Mouse (Mus musculus) urinary bladder, adult 2 months (tissue): ENCODE measurements around the gene Cdk9. TPM values are rescaled to one million over a fixed set of nuclear protein-coding genes. Genes with fewer than 3 reads are reported as not detected.

Source experiments
- DNase-seq: peaks from one replicate; pipeline ENCODE4 v3.0.0; 2022; ENCODE audit warnings: low spot score
- polyA plus RNA-seq: library from polyadenylated mRNA; depleted of rRNA; stranded (reverse); fragments of >200 nt; gene quantifications from 2 replicates; pipeline ENCODE4 v1.2.3, GENCODE M21; 2012; rRNA removed

The Cdk9 gene
- polyA plus RNA-seq, 1 experiment: 151 TPM

- DNase-seq: no peak
These were observed 35.2 kb downstream of the Cdk9 start for GRCm38 (mm10) chr2:32677683-32678082.

GRCm38 (mm10) chr2:32676821-32677220 is 36.1 kb downstream of the Cdk9 start:
- no peak for DNase-seq

- no peak for DNase-seq
These were observed 39.5 kb downstream of the Cdk9 start for GRCm38 (mm10) chr2:32673176-32673917.

DNA sequence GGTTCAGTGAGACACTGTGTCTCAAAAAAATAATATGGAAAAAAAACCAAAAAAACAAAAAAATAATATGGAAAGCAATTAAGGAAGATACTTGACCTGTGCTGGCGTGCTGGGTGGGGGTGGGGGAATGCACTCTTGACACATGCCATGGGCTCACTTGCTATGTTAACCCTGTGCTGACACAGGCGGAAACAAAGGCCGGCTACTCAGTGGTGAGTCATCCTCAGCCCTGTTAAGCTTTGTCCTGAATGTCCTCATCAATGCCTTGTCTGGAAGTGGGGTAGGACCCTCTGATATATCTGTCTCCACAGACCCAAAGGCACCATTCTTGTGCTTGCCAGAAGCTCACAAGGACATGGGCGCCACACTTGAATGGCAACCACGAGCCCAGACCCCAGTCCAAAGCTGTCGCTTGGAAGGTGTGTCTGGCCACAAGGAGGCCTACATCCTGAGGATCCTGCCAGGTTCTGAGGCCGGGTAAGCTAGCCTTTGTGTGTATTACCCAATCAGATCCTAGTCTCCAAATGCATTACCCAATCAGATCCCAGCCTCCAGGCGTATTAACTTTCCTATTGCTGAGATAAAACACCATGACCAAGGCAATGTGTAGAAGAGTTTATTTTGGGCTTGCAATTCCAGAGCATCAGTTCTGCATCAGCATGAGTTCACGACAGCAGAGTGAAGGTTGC is 40.8 kb downstream of the Cdk9 start:
- DNase-seq: no peak

- DNase-seq: no peak
These were observed 41.7 kb downstream of the Cdk9 start for GRCm38 (mm10) chr2:32671147-32671546.

- DNase-seq: no peak
These were observed 43.0 kb downstream of the Cdk9 start for GRCm38 (mm10) chr2:32669876-32670275.

DNA sequence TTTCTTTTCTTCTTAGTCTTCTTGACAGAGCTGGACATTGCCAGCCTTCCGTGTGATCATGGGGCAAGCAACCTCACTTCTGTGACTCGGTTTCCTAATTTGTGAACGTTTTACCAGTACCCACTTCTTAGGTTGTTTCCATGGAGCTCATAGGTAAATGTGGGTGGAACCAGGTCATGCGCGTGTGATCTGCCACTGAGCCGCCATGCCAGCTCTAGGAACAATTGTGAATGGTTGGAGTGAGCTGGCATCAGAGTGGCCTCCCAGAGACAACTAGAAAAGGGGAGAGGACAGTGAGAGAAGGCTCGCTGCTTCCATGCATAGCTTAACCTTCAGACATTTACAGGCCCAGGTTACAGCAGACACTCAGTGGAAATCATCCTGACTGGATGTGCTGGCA is 44.7 kb downstream of the Cdk9 start:
- no peak for DNase-seq

DNA sequence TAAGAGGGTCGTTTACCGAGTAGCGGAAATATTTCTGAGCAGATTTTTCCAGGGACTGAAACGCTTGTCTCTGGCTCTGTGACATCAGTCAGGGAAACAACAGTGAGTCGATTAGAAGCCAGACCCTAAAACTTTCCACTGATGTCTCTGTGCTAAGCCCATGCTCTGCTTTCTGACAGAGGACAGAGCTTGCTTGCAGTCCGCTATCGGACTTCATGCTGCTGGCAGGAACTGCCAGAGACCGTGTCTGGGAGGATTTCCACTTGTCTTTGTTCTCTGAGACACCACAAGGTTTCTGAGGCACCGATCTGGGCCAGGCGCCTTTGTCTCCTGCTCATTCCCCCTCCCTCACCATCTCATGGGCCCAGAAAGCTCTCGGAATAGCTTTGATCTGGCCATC is 45.1 kb downstream of the Cdk9 start:
- DNase-seq: no peak

DNA sequence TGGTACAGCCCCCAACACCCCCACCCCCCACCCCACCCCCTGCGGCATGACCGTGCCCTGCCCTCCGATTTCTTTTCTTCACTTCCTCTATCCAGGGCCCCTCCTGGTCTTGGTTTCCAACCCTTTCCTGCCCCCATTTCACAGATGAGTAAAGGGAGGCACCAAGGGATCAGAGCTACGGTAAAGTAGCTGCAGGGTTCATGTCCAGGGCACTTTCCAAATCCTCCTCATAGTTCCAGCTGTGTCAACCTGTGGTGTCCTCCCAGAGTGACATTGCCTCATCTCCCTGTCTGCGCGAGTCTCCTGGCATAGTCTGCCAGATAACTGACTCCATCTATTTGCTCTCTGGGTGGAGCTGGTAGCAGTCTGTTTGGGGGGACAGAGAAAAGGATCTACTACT is 47.0 kb downstream of the Cdk9 start:
- DNase-seq: no peak

DNA sequence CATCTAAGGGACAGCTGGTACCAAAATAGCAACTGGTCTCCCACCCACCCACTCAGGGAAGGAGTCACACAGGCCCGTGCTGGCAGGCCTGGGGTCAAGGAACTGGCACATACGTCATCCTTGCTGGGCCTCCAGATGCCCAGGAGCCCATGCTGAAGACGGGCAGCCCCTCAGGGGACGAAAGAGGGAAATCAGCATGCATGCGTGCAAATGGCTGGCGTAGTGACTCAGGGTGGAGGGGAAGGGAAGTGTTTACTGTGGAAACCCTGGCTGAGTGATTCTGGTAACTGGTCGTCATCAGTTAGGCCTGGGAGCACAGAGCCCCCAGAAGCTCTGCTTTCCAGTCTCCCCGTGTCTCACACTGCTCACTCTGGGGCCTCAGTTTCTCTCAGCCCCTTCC is 47.5 kb downstream of the Cdk9 start:
- no peak for DNase-seq

DNA sequence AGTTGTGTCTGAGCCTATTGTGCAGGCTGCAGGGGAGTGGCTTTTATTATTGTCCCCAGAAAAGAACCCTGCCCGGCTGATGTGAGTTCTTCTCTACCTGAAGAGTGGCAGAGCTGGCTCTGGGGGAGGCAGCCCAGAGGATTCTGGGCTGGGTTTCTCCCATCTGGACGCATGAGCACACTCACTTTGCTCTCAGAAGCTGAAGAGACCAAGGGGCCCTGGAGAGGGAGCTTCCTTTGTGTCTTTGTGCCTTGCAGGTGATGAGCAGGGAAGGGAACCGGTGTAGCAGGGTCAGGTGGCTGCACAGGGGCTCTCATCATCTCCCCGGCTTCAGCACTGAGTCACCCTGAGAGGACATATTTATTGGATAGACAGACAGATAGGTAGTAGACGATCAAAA is 50.6 kb downstream of the Cdk9 start:
- no peak for DNase-seq

DNA sequence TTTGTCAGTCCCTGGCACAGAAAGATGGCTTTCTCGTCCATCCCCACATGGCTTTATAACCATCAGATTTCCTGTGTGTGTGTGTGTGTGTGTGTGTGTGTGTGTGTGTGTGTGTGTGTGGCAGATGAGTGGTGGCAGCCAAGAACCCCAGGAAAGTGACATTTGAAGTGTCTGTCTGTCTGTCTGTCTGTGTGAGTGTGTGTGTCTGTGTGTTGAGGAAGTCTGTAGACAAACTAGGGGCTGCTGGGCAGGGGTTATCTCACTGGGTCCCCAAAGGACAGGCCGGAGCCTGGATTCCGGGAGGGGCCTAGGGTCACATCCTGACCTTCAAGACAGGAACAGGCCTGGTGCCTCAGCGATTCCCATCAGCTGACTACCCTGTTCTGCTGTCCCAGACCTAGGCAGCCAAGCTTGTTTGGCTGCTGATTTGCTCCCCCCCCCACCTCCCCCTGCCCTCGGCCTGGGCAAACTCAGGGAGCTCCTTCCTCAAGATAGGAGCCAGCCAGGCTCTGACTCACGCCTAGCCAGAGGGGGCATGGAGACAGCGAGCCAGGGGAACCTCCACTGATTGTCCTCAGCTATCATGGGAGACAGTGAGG is 51.3 kb downstream of the Cdk9 start:
- no peak for DNase-seq

- no peak for DNase-seq
These were observed 54.0 kb downstream of the Cdk9 start for GRCm38 (mm10) chr2:32658873-32659272.

DNA sequence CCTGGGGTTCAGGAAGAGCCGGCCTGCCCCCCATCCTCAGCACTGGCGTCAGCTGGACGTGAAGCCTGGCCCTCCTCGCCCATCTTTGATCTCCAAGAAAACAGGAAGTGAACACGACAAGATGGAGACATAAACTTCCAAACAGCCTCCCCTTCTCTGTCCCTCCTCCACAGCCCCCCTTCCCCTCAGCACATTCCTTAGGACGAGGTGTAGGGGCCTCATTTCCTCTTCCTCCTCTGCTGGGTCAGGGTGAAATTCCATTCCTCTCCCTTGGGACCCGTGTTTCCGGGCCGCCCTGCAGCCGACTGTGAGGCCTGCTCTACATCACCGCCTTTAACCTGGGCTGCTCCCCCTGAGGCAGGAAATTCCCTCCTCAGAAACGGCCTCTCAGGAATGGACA is 57.0 kb downstream of the Cdk9 start:
- DNase-seq: no peak

Other genes with a start within 250 kb of the Cdk9 start
- gene Fam102a, start 177.7 kb downstream of the Cdk9 start, polyA plus RNA-seq: 17.1 and 25.9 TPM in 2 replicates
- 88.5 and 117 TPM in 2 replicates for gene Dpm2, start 142.2 kb downstream of the Cdk9 start, polyA plus RNA-seq
- 0.08 TPM in 1 of 2 replicates, not detected in the other for gene Pip5kl1, start 138.3 kb downstream of the Cdk9 start, polyA plus RNA-seq
- gene 9430097D07Rik, start 137.4 kb downstream of the Cdk9 start, polyA plus RNA-seq: 0.07 TPM in 1 of 2 replicates, not detected in the other
- 13.3 and 16.1 TPM in 2 replicates for gene St6galnac4, start 126.0 kb downstream of the Cdk9 start, polyA plus RNA-seq
- gene St6galnac6, start 113.4 kb downstream of the Cdk9 start, polyA plus RNA-seq: 20.8 and 33.1 TPM in 2 replicates
- 43.8 and 59.1 TPM in 2 replicates for gene Ak1, start 91.3 kb downstream of the Cdk9 start, polyA plus RNA-seq
- 59.8 and 73.9 TPM in 2 replicates for gene Eng, start 66.5 kb downstream of the Cdk9 start, polyA plus RNA-seq
- 29.4 and 36.3 TPM in 2 replicates for gene Fpgs, start 8.9 kb downstream of the Cdk9 start, polyA plus RNA-seq
- gene Sh2d3c, start 8.0 kb upstream of the Cdk9 start, polyA plus RNA-seq: 9.9 and 10.3 TPM in 2 replicates
- not detected in 2 replicates for gene 6330409D20Rik, start 27.9 kb upstream of the Cdk9 start, polyA plus RNA-seq
- 42.9 and 53.7 TPM in 2 replicates for gene Tor2a, start 44.2 kb upstream of the Cdk9 start, polyA plus RNA-seq
- 0.80 and 0.85 TPM in 2 replicates for gene Ttc16, start 62.6 kb upstream of the Cdk9 start, polyA plus RNA-seq
- gene Ptrh1, start 62.7 kb upstream of the Cdk9 start, polyA plus RNA-seq: 8.6 and 10.4 TPM in 2 replicates
- 0.29 and 0.41 TPM in 2 replicates for gene Cfap157, start 71.4 kb upstream of the Cdk9 start, polyA plus RNA-seq
- 15.8 and 19.8 TPM in 2 replicates for gene Stxbp1, start 134.2 kb upstream of the Cdk9 start, polyA plus RNA-seq
- 99.6 and 102 TPM in 2 replicates for gene Fam129b, start 163.0 kb upstream of the Cdk9 start, polyA plus RNA-seq
- 1,100 and 1,122 TPM in 2 replicates for gene Rpl12, start 248.5 kb upstream of the Cdk9 start, polyA plus RNA-seq
- 15.1 and 15.9 TPM in 2 replicates for gene Lrsam1, start 248.5 kb upstream of the Cdk9 start, polyA plus RNA-seq